Mouse (Mus musculus): ENCODE results near the gene Me3. TPM values are rescaled to one million over a fixed set of nuclear protein-coding genes. Genes with fewer than 3 reads are reported as not detected.

Me3 gene
- polyA plus RNA-seq, 1 experiment from 2014 or later: 39.5 TPM

GRCm38 (mm10) chr7:89792576-89792975, 160.4 kb downstream of the Me3 start:
- no peak overlapping the region for H3K27ac ChIP-seq
- no peaks in the 10 kb centered on the region for H3K9me3 ChIP-seq (replicated peaks; ENCODE audit: low read length)
- WGBS: 81% methylated on average over 1 of the region's 1 CpGs
- ATAC-seq (replicated peaks; ENCODE audit: low FRiP score, low read depth): no peak
- no peak for TF ChIP-seq CTCF (IDR thresholded peaks at IDR 0.05; ENCODE audit: low read depth)
- no peaks in the 10 kb centered on the region for H3K36me3 ChIP-seq (ENCODE audit: insufficient read depth, low read length)
- no peaks in the 10 kb centered on the region for H3K27me3 ChIP-seq (ENCODE audit: insufficient read depth, low read length)
- no peak overlapping the region for H3K9ac ChIP-seq (ENCODE audit: low read depth, low read length)
- no peak for DNase-seq (ENCODE audit: low spot score)
- H3K4me3 ChIP-seq (replicated peaks; ENCODE audit: low read depth, low read length): no peak overlapping the region
- H3K4me1 ChIP-seq (replicated peaks; ENCODE audit: insufficient read depth, low read length): no peaks in the 10 kb centered on the region
- H3K4me2 ChIP-seq (ENCODE audit: low read length): no peak overlapping the region

- ATAC-seq (replicated peaks; ENCODE audit: low FRiP score, low read depth): no peak
These were observed 163.2 kb downstream of the Me3 start for GRCm38 (mm10) chr7:89795366-89795765.

GRCm38 (mm10) chr7:89796351-89796801, 164.2 kb downstream of the Me3 start:
- Histone ChIP-seq H3K4me1 (replicated peaks; ENCODE audit: insufficient read depth, low read length) (no peaks in the 10 kb centered on the region), H3K27ac (no peak overlapping the region), H3K4me3 (replicated peaks; ENCODE audit: low read depth, low read length) (no peak overlapping the region), H3K9ac (ENCODE audit: low read depth, low read length) (no peak overlapping the region), H3K36me3 (ENCODE audit: insufficient read depth, low read length) (no peaks in the 10 kb centered on the region), H3K27me3 (ENCODE audit: insufficient read depth, low read length) (no peaks in the 10 kb centered on the region), H3K4me2 (ENCODE audit: low read length) (no peak overlapping the region), H3K9me3 (replicated peaks; ENCODE audit: low read length) (no peaks in the 10 kb centered on the region)
- no peak for TF ChIP-seq CTCF (IDR thresholded peaks at IDR 0.05; ENCODE audit: low read depth)
- no peak for DNase-seq (ENCODE audit: low spot score)
- 46% methylated on average over 6 of the region's 6 CpGs for WGBS
- ATAC-seq (replicated peaks; ENCODE audit: low FRiP score, low read depth): no peak

More at GRCm38 (mm10) chr7:89795366-89795765, 163.2 kb downstream of the Me3 start:
- Histone ChIP-seq H3K4me3 (replicated peaks; ENCODE audit: low read depth, low read length) (no peak overlapping the region), H3K36me3 (ENCODE audit: insufficient read depth, low read length) (no peaks in the 10 kb centered on the region), H3K9ac (ENCODE audit: low read depth, low read length) (no peak overlapping the region), H3K27me3 (ENCODE audit: insufficient read depth, low read length) (no peaks in the 10 kb centered on the region), H3K27ac (no peak overlapping the region), H3K9me3 (replicated peaks; ENCODE audit: low read length) (no peaks in the 10 kb centered on the region), H3K4me2 (ENCODE audit: low read length) (no peak overlapping the region), H3K4me1 (replicated peaks; ENCODE audit: insufficient read depth, low read length) (no peaks in the 10 kb centered on the region)
- WGBS: 64% methylated on average over 3 of the region's 3 CpGs
- no peak for TF ChIP-seq CTCF (IDR thresholded peaks at IDR 0.05; ENCODE audit: low read depth)
- no peak for DNase-seq (ENCODE audit: low spot score)

- Histone ChIP-seq H3K4me2 (ENCODE audit: low read length) (no peak overlapping the region), H3K4me3 (replicated peaks; ENCODE audit: low read depth, low read length) (no peak overlapping the region), H3K27me3 (ENCODE audit: insufficient read depth, low read length) (no peaks in the 10 kb centered on the region), H3K9ac (ENCODE audit: low read depth, low read length) (no peak overlapping the region), H3K27ac (no peak overlapping the region), H3K9me3 (replicated peaks; ENCODE audit: low read length) (no peaks in the 10 kb centered on the region), H3K36me3 (ENCODE audit: insufficient read depth, low read length) (no peaks in the 10 kb centered on the region), H3K4me1 (replicated peaks; ENCODE audit: insufficient read depth, low read length) (no peaks in the 10 kb centered on the region)
- DNase-seq (ENCODE audit: low spot score) (peak; percentile 49), ATAC-seq (replicated peaks; ENCODE audit: low FRiP score, low read depth) (no peak)
- no peak for TF ChIP-seq CTCF (IDR thresholded peaks at IDR 0.05; ENCODE audit: low read depth)
- WGBS: 62% methylated on average over 8 of the region's 8 CpGs
These were observed 166.3 kb downstream of the Me3 start for GRCm38 (mm10) chr7:89798358-89799020.

- H3K4me2 ChIP-seq (ENCODE audit: low read length): no peak overlapping the region
- H3K27me3 ChIP-seq (ENCODE audit: insufficient read depth, low read length): no peaks in the 10 kb centered on the region
- H3K4me3 ChIP-seq (replicated peaks; ENCODE audit: low read depth, low read length): no peak overlapping the region
- ATAC-seq (replicated peaks; ENCODE audit: low FRiP score, low read depth) (no peak), DNase-seq (ENCODE audit: low spot score) (no peak)
- no peaks in the 10 kb centered on the region for H3K9me3 ChIP-seq (replicated peaks; ENCODE audit: low read length)
- no peak overlapping the region for H3K27ac ChIP-seq
- H3K4me1 ChIP-seq (replicated peaks; ENCODE audit: insufficient read depth, low read length): no peaks in the 10 kb centered on the region
- H3K36me3 ChIP-seq (ENCODE audit: insufficient read depth, low read length): no peaks in the 10 kb centered on the region
- TF ChIP-seq CTCF (IDR thresholded peaks at IDR 0.05; ENCODE audit: low read depth): no peak
- no peak overlapping the region for H3K9ac ChIP-seq (ENCODE audit: low read depth, low read length)
- 61% methylated on average over 3 of the region's 3 CpGs for WGBS
These were observed 170.3 kb downstream of the Me3 start for GRCm38 (mm10) chr7:89802447-89802846.

- DNase-seq (ENCODE audit: low spot score) (no peak), ATAC-seq (replicated peaks; ENCODE audit: low FRiP score, low read depth) (no peak)
- no peak overlapping the region for H3K4me3 ChIP-seq (replicated peaks; ENCODE audit: low read depth, low read length)
- WGBS: 83% methylated on average over 4 of the region's 4 CpGs
- H3K36me3 ChIP-seq (ENCODE audit: insufficient read depth, low read length): no peaks in the 10 kb centered on the region
- H3K4me2 ChIP-seq (ENCODE audit: low read length): no peak overlapping the region
- no peaks in the 10 kb centered on the region for H3K9me3 ChIP-seq (replicated peaks; ENCODE audit: low read length)
- no peaks in the 10 kb centered on the region for H3K4me1 ChIP-seq (replicated peaks; ENCODE audit: insufficient read depth, low read length)
- no peak overlapping the region for H3K9ac ChIP-seq (ENCODE audit: low read depth, low read length)
- no peaks in the 10 kb centered on the region for H3K27me3 ChIP-seq (ENCODE audit: insufficient read depth, low read length)
- TF ChIP-seq CTCF (IDR thresholded peaks at IDR 0.05; ENCODE audit: low read depth): no peak
- no peak overlapping the region for H3K27ac ChIP-seq
These were observed 171.8 kb downstream of the Me3 start for GRCm38 (mm10) chr7:89803966-89804365.

GRCm38 (mm10) chr7:89809400-89809799, 177.2 kb downstream of the Me3 start:
- WGBS: 52% methylated on average over 2 of the region's 2 CpGs
- ATAC-seq (replicated peaks; ENCODE audit: low FRiP score, low read depth) (no peak), DNase-seq (ENCODE audit: low spot score) (no peak)
- no peaks in the 10 kb centered on the region for H3K9me3 ChIP-seq (replicated peaks; ENCODE audit: low read length)
- H3K9ac ChIP-seq (ENCODE audit: low read depth, low read length): no peak overlapping the region
- H3K27me3 ChIP-seq (ENCODE audit: insufficient read depth, low read length): no peaks in the 10 kb centered on the region
- H3K27ac ChIP-seq: no peak overlapping the region
- no peaks in the 10 kb centered on the region for H3K36me3 ChIP-seq (ENCODE audit: insufficient read depth, low read length)
- no peak overlapping the region for H3K4me2 ChIP-seq (ENCODE audit: low read length)
- no peak for TF ChIP-seq CTCF (IDR thresholded peaks at IDR 0.05; ENCODE audit: low read depth)
- no peak overlapping the region for H3K4me3 ChIP-seq (replicated peaks; ENCODE audit: low read depth, low read length)
- H3K4me1 ChIP-seq (replicated peaks; ENCODE audit: insufficient read depth, low read length): no peaks in the 10 kb centered on the region

All from kidney, postnatal 0 days (tissue).